8 mouse cellular contexts compared by ENCODE assay signal in genomic region chr11:87577601-87578248, GRCm38 (mm10). TPM values are rescaled to one million over a fixed set of nuclear protein-coding genes. Genes with fewer than 3 reads are reported as not detected.
DNase-seq lines count a peak whose midpoint lies in the region; ATAC-seq lines count a peak whose summit lies in the region.

No protein-coding gene starts in this region.

- no peaks in the 10 kb centered on the region for H3K36me3 ChIP-seq in forebrain, embryonic 15.5 days

- no peaks in the 10 kb centered on the region for H3K9me3 ChIP-seq in forebrain, embryonic 15.5 days

- H3K4me2 ChIP-seq in forebrain, embryonic 15.5 days (replicated peaks): peak overlapping the region; percentile 98

- H3K9ac ChIP-seq in forebrain, embryonic 15.5 days (replicated peaks): peak overlapping the region; percentile 65

- 12% methylated on average over 6 of the region's 6 CpGs for WGBS in forebrain, embryonic 15.5 days

- peak overlapping the region; percentile 66 for H3K4me3 ChIP-seq in forebrain, embryonic 15.5 days

- DNase-seq in right cerebral cortex, adult 18-20 months: peak; percentile 35
- DNase-seq in right cerebral cortex, postnatal 4 days: no peak
- peak; percentile 41 to 43 for DNase-seq in kidney, postnatal 36 days
- peak; percentile 39 for DNase-seq in retina, embryonic 14.5 days (ENCODE audit: low spot score)
- DNase-seq in T-cell, adult 2 months (ENCODE audit: low spot score): no peak
- no peak for DNase-seq in thymus, postnatal 10 days (ENCODE audit: low spot score in 2 of 2)
- DNase-seq in right cerebral cortex, postnatal 14 days: no peak

- H3K27me3 ChIP-seq in forebrain, embryonic 15.5 days: no peaks in the 10 kb centered on the region

- H3K4me1 ChIP-seq in forebrain, embryonic 15.5 days: peaks cover 15% of the 10 kb centered on the region

- no peak for ATAC-seq in forebrain, embryonic 15.5 days (replicated peaks)

- H3K27ac ChIP-seq in forebrain, embryonic 15.5 days (replicated peaks): no peak overlapping the region

RNA-seq across cellular contexts. Expression of gene Sept4, which starts 9.0 kb away (rescaled TPM):
- polyA plus RNA-seq in forebrain, embryonic 15.5 days (2015; fragmentation: Nextera tagmentation; extraction: Ambion mirVana): 18.0 and 22.2 TPM in 2 replicates

RNA-seq across cellular contexts. Expression of gene Gm11492, which starts 11.3 kb away (rescaled TPM):
- not detected in 2 replicates for polyA plus RNA-seq in forebrain, embryonic 15.5 days (2015; fragmentation: Nextera tagmentation; extraction: Ambion mirVana)

RNA-seq across cellular contexts. Expression of gene Mtmr4, which starts 14.2 kb away (rescaled TPM):
- polyA plus RNA-seq in forebrain, embryonic 15.5 days (2015; fragmentation: Nextera tagmentation; extraction: Ambion mirVana): 62.4 and 62.7 TPM in 2 replicates

RNA-seq across cellular contexts. Expression of gene Hsf5, which starts 39.2 kb away (rescaled TPM):
- polyA plus RNA-seq in forebrain, embryonic 15.5 days (2015; fragmentation: Nextera tagmentation; extraction: Ambion mirVana): 0.48 and 0.55 TPM in 2 replicates

Comparison
In these comparisons a context has a peak if more than half of its experiments do, and no peak if none do; other contexts are left out.
1. DNase-seq: peak in right cerebral cortex, adult 18-20 months (single experiment), kidney, postnatal 36 days (2 of 2) and retina, embryonic 14.5 days (single experiment); none in right cerebral cortex, postnatal 4 days (single experiment), T-cell, adult 2 months (single experiment), thymus, postnatal 10 days (0 of 2) and right cerebral cortex, postnatal 14 days (single experiment).